Mouse (Mus musculus): Measurements from ENCODE around the gene Tmeff2. TPM values are rescaled to one million over a fixed set of nuclear protein-coding genes. Genes with fewer than 3 reads are reported as not detected.

Gene Tmeff2
- polyA plus RNA-seq, 2 experiments = 0.29 to 0.41 TPM

GRCm38 (mm10) chr1:50935484-50935883 lies 35.0 kb downstream of the Tmeff2 start:
- Histone ChIP-seq H3K4me1 (replicated peaks; ENCODE audit: control insufficient read depth in 2 of 2, insufficient read depth in 2 of 2, low read length in 1 of 2) (no peaks in the 10 kb centered on the region), H3K36me3 (replicated peaks; ENCODE audit: control insufficient read depth, insufficient read depth, low read depth) (no peaks in the 10 kb centered on the region), H3K27me3 (ENCODE audit: control insufficient read depth, insufficient read depth, low read length) (no peaks in the 10 kb centered on the region), H3K9me3 (ENCODE audit: control insufficient read depth, low read length) (no peaks in the 10 kb centered on the region), H3K4me2 (ENCODE audit: low read depth) (no peak overlapping the region), H3K4me3 (ENCODE audit: insufficient read depth in 1 of 2, low read depth in 2 of 2, low read length in 2 of 2) (no peak overlapping the region), H3K9ac (replicated peaks) (no peak overlapping the region), H3K27ac (no peak overlapping the region)
- DNase-seq (ENCODE audit: low read depth in 3 of 3, low spot score in 3 of 3) = no peak
- TF ChIP-seq CTCF (IDR thresholded peaks at IDR 0.05; ENCODE audit: low read depth) = no peak
- TF ChIP-seq EP300 (IDR thresholded peaks at IDR 0.05; ENCODE audit: low read depth) = no peak
- WGBS (ENCODE audit: insufficient replicate concordance) = 20% methylated on average over 2 of the region's 2 CpGs
- no peak for ATAC-seq (ENCODE audit: insufficient read depth)

DNA sequence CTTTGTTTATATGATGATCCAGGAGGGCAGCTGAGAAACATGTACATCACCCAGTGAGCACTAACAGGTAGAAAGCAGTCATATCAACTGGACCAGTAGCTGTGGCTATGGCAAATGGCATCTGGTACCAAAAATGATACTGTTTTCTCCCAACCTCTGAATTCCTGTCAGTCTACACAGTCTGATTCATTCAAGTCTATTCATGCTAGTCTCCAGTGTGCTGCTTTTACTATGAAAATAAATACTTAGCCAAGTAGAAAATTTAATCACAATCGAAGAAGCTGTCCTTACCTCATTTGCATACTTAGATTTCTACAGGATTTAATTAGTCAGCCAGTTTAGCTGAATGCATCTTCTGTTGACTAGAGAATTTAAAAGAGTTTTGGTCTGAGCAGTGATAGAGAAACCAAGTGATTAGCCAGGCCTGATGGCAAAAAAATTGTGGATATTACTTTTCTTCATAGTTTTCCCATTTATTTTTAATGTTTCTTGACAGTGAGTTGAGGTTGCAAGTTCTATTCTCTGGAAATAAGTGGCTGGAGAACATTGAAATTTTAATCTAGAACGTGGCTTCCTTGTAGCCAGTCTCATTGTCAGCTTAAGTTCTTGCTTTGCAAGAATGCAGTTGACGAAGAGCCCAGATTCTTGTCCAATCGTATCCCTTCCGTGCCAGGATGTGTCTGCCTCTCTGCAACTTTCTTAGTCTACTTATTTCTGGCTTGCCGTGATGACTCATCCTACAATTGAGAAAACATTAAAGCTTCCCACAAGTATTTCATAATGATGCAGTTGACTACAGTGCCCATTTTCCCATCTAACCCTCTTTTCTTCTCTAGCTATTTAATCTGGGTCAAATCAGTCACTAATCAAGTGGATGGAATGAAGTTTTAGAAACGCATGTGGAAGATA lies 39.9 kb downstream of the Tmeff2 start:
- no peak for DNase-seq (ENCODE audit: low read depth in 3 of 3, low spot score in 3 of 3)
- no peak overlapping the region for H3K27ac ChIP-seq
- H3K36me3 ChIP-seq (replicated peaks; ENCODE audit: control insufficient read depth, insufficient read depth, low read depth) = no peaks in the 10 kb centered on the region
- H3K4me2 ChIP-seq (ENCODE audit: low read depth) = no peak overlapping the region
- H3K9me3 ChIP-seq (ENCODE audit: control insufficient read depth, low read length) = no peaks in the 10 kb centered on the region
- no peak overlapping the region for H3K9ac ChIP-seq (replicated peaks)
- H3K4me3 ChIP-seq (ENCODE audit: insufficient read depth in 1 of 2, low read depth in 2 of 2, low read length in 2 of 2) = no peak overlapping the region
- ATAC-seq (ENCODE audit: insufficient read depth) = no peak
- H3K4me1 ChIP-seq (replicated peaks; ENCODE audit: control insufficient read depth in 2 of 2, insufficient read depth in 2 of 2, low read length in 1 of 2) = no peaks in the 10 kb centered on the region
- TF ChIP-seq CTCF (IDR thresholded peaks at IDR 0.05; ENCODE audit: low read depth) (no peak), EP300 (IDR thresholded peaks at IDR 0.05; ENCODE audit: low read depth) (no peak)
- H3K27me3 ChIP-seq (ENCODE audit: control insufficient read depth, insufficient read depth, low read length) = no peaks in the 10 kb centered on the region
- WGBS (ENCODE audit: insufficient replicate concordance) = 60% methylated on average over 7 of the region's 7 CpGs

DNA sequence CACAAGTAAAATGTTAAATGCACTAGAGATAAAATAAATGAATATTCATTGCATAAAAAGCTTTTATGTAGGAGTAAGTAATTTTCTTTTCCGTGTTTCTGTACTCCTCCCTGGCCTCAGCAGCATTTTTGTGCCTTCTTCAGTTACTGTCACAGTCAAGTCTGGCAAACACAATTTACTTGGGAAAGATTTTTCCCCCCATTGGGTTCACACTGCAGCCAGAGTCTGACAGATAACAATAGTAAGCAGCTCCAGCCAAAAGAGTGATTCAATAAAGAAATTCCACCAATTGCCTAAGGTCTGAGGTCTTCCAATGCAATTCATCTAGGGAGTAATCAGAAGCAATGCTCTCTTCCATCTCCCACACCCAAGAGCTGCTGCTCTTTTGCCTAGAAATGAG lies 48.1 kb downstream of the Tmeff2 start:
- H3K9ac ChIP-seq (replicated peaks) = no peak overlapping the region
- H3K4me1 ChIP-seq (replicated peaks; ENCODE audit: control insufficient read depth in 2 of 2, insufficient read depth in 2 of 2, low read length in 1 of 2) = no peaks in the 10 kb centered on the region
- no peak overlapping the region for H3K27ac ChIP-seq
- DNase-seq (ENCODE audit: low read depth in 3 of 3, low spot score in 3 of 3) (no peak), ATAC-seq (ENCODE audit: insufficient read depth) (no peak)
- no peaks in the 10 kb centered on the region for H3K36me3 ChIP-seq (replicated peaks; ENCODE audit: control insufficient read depth, insufficient read depth, low read depth)
- TF ChIP-seq CTCF (IDR thresholded peaks at IDR 0.05; ENCODE audit: low read depth) (no peak), EP300 (IDR thresholded peaks at IDR 0.05; ENCODE audit: low read depth) (no peak)
- H3K9me3 ChIP-seq (ENCODE audit: control insufficient read depth, low read length) = no peaks in the 10 kb centered on the region
- no peak overlapping the region for H3K4me3 ChIP-seq (ENCODE audit: insufficient read depth in 1 of 2, low read depth in 2 of 2, low read length in 2 of 2)
- no peaks in the 10 kb centered on the region for H3K27me3 ChIP-seq (ENCODE audit: control insufficient read depth, insufficient read depth, low read length)
- no peak overlapping the region for H3K4me2 ChIP-seq (ENCODE audit: low read depth)
- WGBS (ENCODE audit: insufficient replicate concordance) = 38% methylated on average over 1 of the region's 1 CpGs

GRCm38 (mm10) chr1:50958844-50959243 lies 58.4 kb downstream of the Tmeff2 start:
- DNase-seq (ENCODE audit: low read depth in 3 of 3, low spot score in 3 of 3) (no peak), ATAC-seq (ENCODE audit: insufficient read depth) (no peak)
- Histone ChIP-seq H3K4me3 (ENCODE audit: insufficient read depth in 1 of 2, low read depth in 2 of 2, low read length in 2 of 2) (no peak overlapping the region), H3K4me1 (replicated peaks; ENCODE audit: control insufficient read depth in 2 of 2, insufficient read depth in 2 of 2, low read length in 1 of 2) (no peaks in the 10 kb centered on the region), H3K27me3 (ENCODE audit: control insufficient read depth, insufficient read depth, low read length) (no peaks in the 10 kb centered on the region), H3K36me3 (replicated peaks; ENCODE audit: control insufficient read depth, insufficient read depth, low read depth) (no peaks in the 10 kb centered on the region), H3K4me2 (ENCODE audit: low read depth) (no peak overlapping the region), H3K9me3 (ENCODE audit: control insufficient read depth, low read length) (no peaks in the 10 kb centered on the region), H3K9ac (replicated peaks) (no peak overlapping the region), H3K27ac (no peak overlapping the region)
- no peak for TF ChIP-seq EP300 (IDR thresholded peaks at IDR 0.05; ENCODE audit: low read depth)
- WGBS (ENCODE audit: insufficient replicate concordance) = 71% methylated on average over 1 of the region's 1 CpGs

DNA sequence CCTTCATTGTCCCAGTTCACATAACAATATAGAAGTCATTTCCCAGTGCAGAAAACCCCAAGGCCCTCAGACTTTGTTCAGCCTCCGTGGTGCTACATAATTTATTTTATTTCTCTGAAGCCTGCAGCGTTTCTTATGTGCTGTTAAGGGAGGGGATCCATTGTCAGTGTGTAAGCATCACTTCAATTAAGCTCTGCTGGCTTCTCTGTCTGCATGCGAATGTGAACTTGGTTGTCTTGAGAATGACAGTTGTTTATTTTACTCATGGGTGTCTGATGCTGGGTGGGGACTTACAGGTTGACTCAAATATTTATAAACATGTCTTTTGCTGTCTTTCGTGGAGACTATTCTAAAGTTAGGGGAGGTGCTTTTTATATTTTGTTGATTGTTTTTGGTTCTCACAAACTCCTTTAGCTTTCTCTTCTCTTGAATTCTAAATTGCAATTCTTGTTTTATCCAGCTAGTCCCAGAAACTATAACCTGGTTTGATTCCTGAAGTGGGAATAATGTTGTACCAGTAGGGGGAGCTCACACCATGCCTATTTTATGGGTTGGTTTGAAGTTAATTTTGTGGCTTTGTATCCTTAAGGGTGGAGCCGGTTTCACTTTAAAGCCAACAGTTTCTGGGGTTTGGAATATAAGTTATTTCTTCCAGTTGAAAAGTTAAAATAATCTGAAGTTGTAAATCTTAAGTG lies 61.7 kb downstream of the Tmeff2 start:
- TF ChIP-seq CTCF (IDR thresholded peaks at IDR 0.05; ENCODE audit: low read depth) (peak; percentile 42; the same call in 1 of the 2 replicates), EP300 (IDR thresholded peaks at IDR 0.05; ENCODE audit: low read depth) (no peak)
- no peak overlapping the region for H3K4me3 ChIP-seq (ENCODE audit: insufficient read depth in 1 of 2, low read depth in 2 of 2, low read length in 2 of 2)
- no peaks in the 10 kb centered on the region for H3K36me3 ChIP-seq (replicated peaks; ENCODE audit: control insufficient read depth, insufficient read depth, low read depth)
- DNase-seq (ENCODE audit: low read depth in 3 of 3, low spot score in 3 of 3) (peak; percentile 2 to 10 (median 6)), ATAC-seq (ENCODE audit: insufficient read depth) (no peak)
- H3K4me2 ChIP-seq (ENCODE audit: low read depth) = no peak overlapping the region
- H3K4me1 ChIP-seq (replicated peaks; ENCODE audit: control insufficient read depth in 2 of 2, insufficient read depth in 2 of 2, low read length in 1 of 2) = no peaks in the 10 kb centered on the region
- H3K9me3 ChIP-seq (ENCODE audit: control insufficient read depth, low read length) = no peaks in the 10 kb centered on the region
- 33% methylated on average over 5 of the region's 5 CpGs for WGBS (ENCODE audit: insufficient replicate concordance)
- no peaks in the 10 kb centered on the region for H3K27me3 ChIP-seq (ENCODE audit: control insufficient read depth, insufficient read depth, low read length)
- no peak overlapping the region for H3K9ac ChIP-seq (replicated peaks)
- H3K27ac ChIP-seq = no peak overlapping the region
